Mouse (Mus musculus) brown adipose tissue, adult 24 weeks (tissue): Measurements from ENCODE around the gene Ankrd13b. TPM values are rescaled to one million over a fixed set of nuclear protein-coding genes. Genes with fewer than 3 reads are reported as not detected.

Experiments used
- H3K27ac ChIP-seq: fragments of 200-500 bp; replicated peaks from 2 replicates; pipeline ENCODE4 v1.5.1; 2012; ENCODE audit warnings: low read depth, mild to moderate bottlenecking, low read length
- H3K4me1 ChIP-seq: fragments of 200-500 bp; 2 replicates; pipeline ENCODE4 v1.6.1; 2012; ENCODE audit warnings: low read length, mixed read lengths; ENCODE audit not compliant: control insufficient read depth, insufficient read depth, insufficient read length
- H3K4me3 ChIP-seq: fragments of 200-500 bp; 2 replicates; pipeline ENCODE4 v1.5.1; 2012; ENCODE audit warnings: low read depth, mild to moderate bottlenecking, low read length, moderate library complexity; ENCODE audit not compliant: insufficient read depth
- polyA plus RNA-seq: library from polyadenylated mRNA; stranded (reverse); fragments of >200 nt; gene quantifications from 2 replicates; pipeline ENCODE4 v1.2.4, GENCODE M21; 2012; ENCODE audit not compliant: missing spikeins, insufficient read depth, insufficient read length

Ankrd13b gene
- polyA plus RNA-seq, 1 experiment: 1.6 TPM

GRCm38 (mm10) chr11:77514281-77514831, 24.9 kb upstream of the Ankrd13b start:
- peak overlapping the region; percentile 76 for H3K4me3 ChIP-seq

DNA sequence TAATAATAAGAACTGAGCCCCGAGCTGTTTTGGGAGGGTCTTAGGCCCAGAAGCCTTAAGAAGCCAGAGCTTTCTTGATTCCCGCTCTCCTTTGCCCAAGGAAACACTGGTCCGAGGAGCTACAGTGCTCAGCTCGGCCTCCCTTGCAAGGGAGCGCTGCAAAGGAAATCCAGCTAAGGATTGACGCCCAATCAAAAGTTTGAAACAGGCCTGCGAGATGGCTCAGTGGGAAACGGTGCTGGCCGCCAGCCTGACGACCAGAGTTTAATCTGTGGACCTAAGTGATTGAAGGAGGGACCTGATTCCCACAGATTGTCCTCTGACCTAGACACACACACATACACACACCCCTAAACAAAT, 24.3 kb upstream of the Ankrd13b start:
- peaks cover 15% of the 10 kb centered on the region for H3K4me1 ChIP-seq
- H3K27ac ChIP-seq: peak overlapping the region; percentile 76
- H3K4me3 ChIP-seq: peak overlapping the region; percentile 76

More at GRCm38 (mm10) chr11:77514281-77514831, 24.9 kb upstream of the Ankrd13b start:
- Histone ChIP-seq H3K4me1 (peaks cover 15% of the 10 kb centered on the region), H3K27ac (peak overlapping the region; percentile 76)

DNA sequence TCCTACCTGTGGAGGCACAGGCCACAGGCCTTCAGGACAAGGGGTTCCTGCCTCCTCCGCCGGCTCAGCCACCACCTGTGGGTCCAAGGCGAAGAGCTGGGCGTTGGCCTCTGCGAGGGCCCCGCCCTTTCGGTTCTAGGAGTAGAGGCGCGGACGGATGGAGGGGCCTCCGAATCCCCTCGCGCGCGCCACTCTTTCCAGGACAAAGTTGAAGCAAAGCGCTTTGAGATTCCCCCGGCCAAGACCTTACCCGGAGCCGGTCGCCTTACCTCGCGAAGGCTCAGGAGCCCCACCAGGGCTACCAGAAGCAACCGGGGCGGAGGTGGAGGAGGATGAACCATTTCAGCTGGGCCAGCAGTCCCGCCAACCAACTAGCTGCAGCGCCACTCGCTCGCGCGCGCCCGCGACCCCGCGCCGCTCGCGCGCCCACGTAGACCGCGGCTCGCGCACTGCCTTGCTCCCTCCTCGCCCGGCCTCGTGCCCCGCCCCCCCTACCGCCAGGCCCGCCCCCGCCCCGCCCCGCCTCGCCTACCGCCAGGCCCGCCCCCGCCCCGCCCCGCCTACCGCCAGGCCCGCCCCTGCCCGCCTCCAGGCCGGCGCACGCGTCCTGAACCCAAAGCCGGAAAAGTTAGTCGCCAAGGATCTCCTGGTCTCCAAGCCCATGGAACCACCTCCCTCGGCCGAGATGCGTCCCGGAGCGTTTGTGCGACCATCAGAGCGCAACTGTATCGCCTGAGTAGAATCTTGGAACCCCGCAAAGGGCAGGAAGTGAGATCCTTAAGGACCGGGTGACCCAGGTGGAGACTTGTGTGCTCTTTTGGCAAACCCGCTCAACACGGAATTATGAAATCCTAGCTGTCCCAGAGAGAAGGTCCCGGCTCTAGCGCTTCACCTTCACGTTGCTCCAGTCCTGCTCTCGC, 23.7 kb upstream of the Ankrd13b start:
- Histone ChIP-seq H3K27ac (peak overlapping the region; percentile 76), H3K4me3 (peak overlapping the region; percentile 92), H3K4me1 (peaks cover 11% of the 10 kb centered on the region)

GRCm38 (mm10) chr11:77511336-77511735, 21.9 kb upstream of the Ankrd13b start:
- no peak overlapping the region for H3K27ac ChIP-seq
- H3K4me1 ChIP-seq: peaks cover 10% of the 10 kb centered on the region
- H3K4me3 ChIP-seq: no peak overlapping the region

DNA sequence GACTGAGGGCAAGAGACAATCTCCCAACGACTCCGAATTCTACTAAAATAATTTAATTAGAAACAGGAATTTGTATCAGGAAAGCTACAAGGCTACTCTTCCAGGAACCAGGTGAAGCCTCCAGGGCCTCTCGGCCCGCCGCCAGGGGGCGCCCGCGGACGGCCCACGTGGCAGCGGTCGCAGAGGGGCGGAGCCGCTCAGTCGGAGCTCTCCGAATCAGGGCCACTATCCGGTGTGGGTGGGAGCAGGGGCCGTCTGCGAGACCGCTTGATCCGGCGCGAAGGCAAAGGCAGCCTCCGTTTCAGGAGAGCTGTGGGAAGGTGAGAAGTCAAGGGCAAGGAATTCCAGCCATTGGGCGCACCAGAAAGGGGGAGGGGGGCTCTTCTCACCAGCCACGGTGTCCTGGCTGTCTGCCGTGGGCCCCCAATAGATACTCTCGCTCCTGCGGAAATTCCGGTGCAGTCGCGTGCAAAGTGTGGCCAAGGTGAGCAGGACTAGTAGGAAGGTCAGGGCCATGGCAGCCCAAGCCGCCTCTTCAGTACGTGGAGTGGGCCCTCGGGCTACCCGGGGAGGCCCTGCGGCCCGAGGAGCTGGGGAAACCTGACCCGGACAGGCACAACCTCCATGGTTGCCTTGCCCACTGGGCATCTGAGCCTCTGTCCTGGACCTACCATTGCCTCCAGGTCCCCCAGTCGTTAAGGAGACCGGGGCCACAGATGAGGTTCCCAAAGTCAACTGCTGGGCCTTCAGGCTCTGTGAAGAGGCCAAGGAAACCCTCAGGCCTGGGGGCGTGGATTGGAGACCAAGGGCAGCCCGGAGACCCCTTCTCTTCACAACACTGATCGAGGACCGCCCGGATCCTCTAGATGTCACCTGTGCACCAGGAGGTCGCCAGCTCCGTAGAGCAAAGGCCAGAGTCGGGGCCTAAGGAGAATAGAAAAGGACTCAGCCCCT, 18.9 kb upstream of the Ankrd13b start:
- H3K27ac ChIP-seq: no peak overlapping the region
- H3K4me1 ChIP-seq: peaks cover 6% of the 10 kb centered on the region; the same call in 1 of the 2 replicates
- H3K4me3 ChIP-seq: peak overlapping the region; percentile 58

GRCm38 (mm10) chr11:77507426-77507825, 17.9 kb upstream of the Ankrd13b start:
- Histone ChIP-seq H3K4me3 (no peak overlapping the region), H3K27ac (no peak overlapping the region), H3K4me1 (peaks cover 7% of the 10 kb centered on the region)

GRCm38 (mm10) chr11:77506941-77507340, 17.5 kb upstream of the Ankrd13b start:
- Histone ChIP-seq H3K4me1 (peaks cover 4% of the 10 kb centered on the region), H3K27ac (no peak overlapping the region), H3K4me3 (no peak overlapping the region)

- no peak overlapping the region for H3K27ac ChIP-seq
- H3K4me1 ChIP-seq: peaks cover 4% of the 10 kb centered on the region
- H3K4me3 ChIP-seq: no peak overlapping the region
Observed at GRCm38 (mm10) chr11:77506273-77506672, 16.8 kb upstream of the Ankrd13b start.

GRCm38 (mm10) chr11:77505291-77505980, 16.0 kb upstream of the Ankrd13b start:
- H3K4me3 ChIP-seq: no peak overlapping the region
- H3K4me1 ChIP-seq: peaks cover 4% of the 10 kb centered on the region
- no peak overlapping the region for H3K27ac ChIP-seq

DNA sequence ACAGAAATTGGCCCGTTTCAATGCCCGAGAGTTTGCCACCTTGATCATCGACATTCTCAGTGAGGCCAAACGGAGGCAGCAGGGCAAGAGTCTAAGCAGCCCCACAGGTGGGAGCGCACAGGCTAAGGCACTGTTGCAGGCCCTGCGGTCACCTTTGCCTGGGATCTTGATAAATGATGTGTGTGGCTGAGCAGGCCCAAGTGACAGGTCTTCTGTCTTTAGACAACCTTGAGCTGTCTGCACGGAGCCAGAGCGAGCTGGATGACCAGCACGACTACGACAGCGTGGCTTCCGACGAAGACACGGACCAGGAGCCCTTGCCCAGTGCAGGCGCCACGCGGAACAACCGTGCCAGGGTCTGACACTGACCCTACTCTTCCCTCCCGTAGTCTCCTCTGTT, 14.9 kb upstream of the Ankrd13b start:
- Histone ChIP-seq H3K27ac (no peak overlapping the region), H3K4me3 (no peak overlapping the region), H3K4me1 (peaks cover 4% of the 10 kb centered on the region)

DNA sequence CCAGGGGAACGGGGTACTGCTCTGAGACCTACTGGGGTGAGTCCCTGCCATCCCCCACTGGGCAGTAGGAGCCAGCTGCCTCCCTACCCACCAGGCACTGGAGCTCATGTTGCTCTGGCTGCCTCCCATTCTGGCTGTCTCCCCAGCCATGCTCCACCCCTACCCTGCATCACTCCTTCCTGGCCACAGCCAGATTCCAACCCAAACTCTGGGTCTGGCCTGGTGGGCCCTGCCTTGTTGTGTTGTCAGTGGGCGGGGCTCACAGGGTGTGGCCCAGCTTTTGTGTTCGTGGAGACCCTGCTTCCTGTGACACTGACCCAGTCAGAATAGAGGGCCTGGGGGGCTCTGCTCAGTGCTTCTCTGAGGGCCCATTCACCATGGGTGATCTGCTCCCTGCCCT, 14.0 kb upstream of the Ankrd13b start:
- no peak overlapping the region for H3K27ac ChIP-seq

DNA sequence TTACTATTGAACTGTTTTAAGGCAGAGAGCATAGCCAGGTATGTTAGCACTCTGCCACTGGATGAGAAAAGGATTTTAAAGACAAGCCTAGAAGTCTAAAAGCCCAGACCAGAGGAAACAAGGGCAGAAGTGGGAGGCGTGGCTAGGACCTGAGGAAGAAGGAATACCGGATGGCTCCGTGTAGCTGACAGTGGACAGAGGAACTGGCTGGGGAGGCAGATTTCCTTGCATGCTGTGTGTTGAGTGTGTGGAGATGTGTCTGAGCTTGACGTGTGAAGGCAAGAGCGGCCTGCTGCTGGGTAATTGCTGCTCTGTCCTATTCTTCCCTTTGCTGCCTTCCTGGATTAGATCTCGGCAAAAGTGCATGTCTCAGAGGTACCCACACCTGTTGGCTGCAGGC, 13.0 kb upstream of the Ankrd13b start:
- peaks cover 17% of the 10 kb centered on the region for H3K4me1 ChIP-seq
- H3K27ac ChIP-seq: no peak overlapping the region
- H3K4me3 ChIP-seq: no peak overlapping the region

More for the DNA sequence above, 14.0 kb upstream of the Ankrd13b start:
- Histone ChIP-seq H3K4me1 (peaks cover 8% of the 10 kb centered on the region), H3K4me3 (no peak overlapping the region)

GRCm38 (mm10) chr11:77501971-77502370, 12.5 kb upstream of the Ankrd13b start:
- Histone ChIP-seq H3K27ac (no peak overlapping the region), H3K4me1 (peaks cover 19% of the 10 kb centered on the region), H3K4me3 (no peak overlapping the region)

DNA sequence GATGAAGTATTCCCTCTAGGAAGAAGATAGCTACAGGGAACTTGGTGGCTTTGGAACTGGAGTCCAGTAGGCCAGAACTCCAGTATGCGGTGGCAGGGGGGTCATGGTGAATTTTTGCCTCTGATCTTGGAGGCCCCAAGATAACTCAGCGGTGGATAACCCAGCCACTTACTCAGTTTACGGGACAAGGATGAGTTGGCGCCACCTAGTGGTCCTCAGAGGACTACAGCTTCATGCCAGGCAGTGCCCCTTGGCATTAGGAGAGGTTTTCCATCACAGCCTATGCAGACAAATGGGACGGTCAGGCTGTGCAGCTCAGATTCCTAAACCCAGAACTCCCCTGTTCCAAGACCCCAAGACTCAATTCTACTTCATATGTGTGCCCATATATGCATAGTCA, 11.9 kb upstream of the Ankrd13b start:
- Histone ChIP-seq H3K4me1 (peaks cover 22% of the 10 kb centered on the region), H3K27ac (no peak overlapping the region), H3K4me3 (no peak overlapping the region)
